Mouse (Mus musculus) heart, postnatal 25 days (tissue): ENCODE measurements around the gene Mal. TPM values are rescaled to one million over a fixed set of nuclear protein-coding genes. Genes with fewer than 3 reads are reported as not detected.
"Not testable (repeated sequence)": the region's sequence is repeated elsewhere in the genome, so short reads cannot be mapped to it uniquely, and the experiment has no call there.

Experiments
- DNase-seq: peaks from one replicate; pipeline ENCODE4 v3.0.0; 2022; ENCODE audit warnings: low spot score
- intact Hi-C: fragments of 180-260 bp; cut with DNase I; formaldehyde crosslinking; loops from one replicate; pipeline ENCODE4 v1.15.1; 2025
- total RNA-seq, 2 experiments: library from RNA; stranded (reverse); gene quantifications; 2 replicates each; pipeline ENCODE4 v1.2.3; 2021

The Mal gene
- total RNA-seq, 2 experiments from 2014 or later = 5.5 to 7.2 TPM

DNA sequence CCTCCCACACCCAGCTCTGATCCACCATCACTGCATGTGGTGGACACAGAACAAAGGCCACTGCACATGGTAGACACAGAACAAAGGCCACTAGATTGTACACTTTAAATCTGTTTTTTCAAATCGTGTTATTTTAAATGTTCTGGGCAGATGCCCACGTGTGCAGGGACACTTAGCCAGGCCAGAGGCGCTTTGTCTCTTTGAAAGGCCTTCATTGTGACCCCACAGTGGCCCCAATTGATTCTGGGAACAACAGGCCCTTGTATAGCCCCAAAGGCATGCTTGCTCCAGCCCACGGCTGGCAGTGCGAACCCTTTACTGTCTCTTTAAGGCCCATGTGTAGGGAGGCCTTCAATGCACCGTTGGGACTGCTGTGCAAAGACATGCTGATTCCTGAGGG is 29.1 kb downstream of the Mal start:
- no peak for DNase-seq
- intact Hi-C loops = no loop called here

DNA sequence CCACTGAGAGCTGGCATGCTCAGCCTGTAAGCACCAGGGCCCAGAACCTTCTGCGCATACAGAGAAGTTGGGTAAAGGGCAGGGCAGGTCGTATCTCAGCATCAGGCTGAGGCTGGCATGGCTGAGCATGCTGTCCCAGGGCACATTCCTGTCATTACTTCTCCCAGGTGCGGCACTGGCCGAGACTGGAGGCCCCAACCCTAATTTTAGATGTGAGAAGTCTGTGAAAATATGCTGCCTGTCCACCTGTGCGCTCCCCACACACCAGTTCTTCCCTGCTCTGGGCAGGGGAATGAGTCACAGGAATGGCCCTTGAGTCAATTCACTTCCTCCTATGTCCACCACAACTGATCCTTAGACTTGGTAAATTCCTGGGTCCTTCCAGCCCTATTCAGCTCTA is 30.8 kb downstream of the Mal start:
- intact Hi-C loops = no loop called here

DNA sequence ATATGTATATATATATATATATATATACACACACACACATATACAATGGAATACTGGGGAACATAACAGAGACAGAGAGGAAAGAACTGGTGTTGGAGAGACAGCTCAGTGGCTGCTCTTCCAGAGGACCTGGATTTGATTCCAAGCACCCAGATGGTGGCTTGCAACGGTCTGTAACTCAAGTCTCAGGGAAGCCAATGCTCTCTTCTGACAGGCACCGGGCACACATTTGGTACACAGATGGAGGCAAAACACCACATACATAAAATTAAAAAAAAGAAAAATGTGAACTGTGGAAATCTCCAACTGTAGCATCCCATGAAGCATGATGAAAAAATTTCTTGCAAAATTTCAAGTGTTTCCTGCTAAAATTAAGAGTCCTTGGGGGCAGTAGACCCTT is 31.7 kb downstream of the Mal start:
- intact Hi-C loops = no loop called here

More for the DNA sequence above, 30.8 kb downstream of the Mal start:
- DNase-seq = no peak

DNA sequence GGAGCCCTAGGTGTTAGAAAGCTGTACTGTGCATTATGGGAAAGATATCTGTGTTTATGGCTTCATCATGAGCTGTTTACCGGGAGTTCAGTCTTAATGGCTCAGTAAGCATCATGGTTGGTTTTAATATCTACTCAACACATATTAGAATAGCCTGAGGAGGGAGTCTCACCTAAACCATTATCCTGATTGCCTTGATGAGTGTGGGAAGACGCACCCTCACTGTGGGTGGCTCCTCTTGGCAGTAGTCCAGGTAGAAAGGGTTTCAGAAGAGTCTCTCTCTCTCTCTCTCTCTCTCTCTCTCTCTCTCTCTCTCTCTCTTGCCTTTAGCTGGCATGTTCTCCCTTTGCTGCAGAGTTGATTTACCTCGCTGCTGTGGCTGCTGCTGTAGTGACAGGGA is 34.4 kb downstream of the Mal start:
- no peak for DNase-seq
- intact Hi-C loops = no loop called here

More for the DNA sequence above, 31.7 kb downstream of the Mal start:
- DNase-seq = no peak

DNA sequence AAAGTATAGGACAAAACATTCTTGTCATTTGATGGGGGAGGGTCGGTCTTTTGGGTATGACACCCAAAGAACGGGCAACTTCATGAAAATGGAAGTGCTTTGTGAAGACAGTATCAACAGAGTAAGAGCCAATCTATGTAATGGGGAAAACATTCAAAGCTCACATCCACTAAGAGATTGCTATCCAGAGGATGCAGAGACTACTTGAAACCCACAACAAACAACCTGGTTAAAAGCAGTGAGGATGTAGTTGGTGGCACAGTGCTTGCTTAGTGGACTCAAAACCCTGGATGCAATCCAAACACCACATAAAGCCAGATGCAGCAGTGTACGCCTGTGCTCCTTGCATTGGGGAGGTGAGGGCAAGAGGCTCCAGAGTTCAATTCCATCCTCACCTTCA is 37.2 kb downstream of the Mal start:
- intact Hi-C loops = no loop called here

DNA sequence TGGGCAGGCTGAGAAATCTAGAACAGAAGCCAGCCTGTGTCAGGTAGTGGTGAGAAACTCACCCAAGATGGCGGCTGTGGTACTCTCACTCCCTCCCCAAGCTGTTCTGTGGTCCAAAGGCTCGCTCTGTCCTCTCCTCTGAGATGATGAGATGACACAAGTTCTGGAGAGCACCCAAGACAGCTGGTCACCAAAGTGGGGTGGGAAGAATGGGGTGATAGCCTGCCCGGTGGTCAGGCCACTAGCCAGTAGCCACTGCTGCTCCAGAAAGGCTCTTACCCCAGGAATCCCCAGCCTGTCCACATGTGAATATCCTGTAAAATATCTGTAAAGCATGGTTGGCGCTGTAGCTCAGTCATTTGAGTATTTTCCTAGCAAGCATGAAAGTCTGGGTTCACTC is 44.2 kb downstream of the Mal start:
- no peak for DNase-seq
- intact Hi-C loops = no loop called here

More for the DNA sequence above, 37.2 kb downstream of the Mal start:
- DNase-seq = no peak

DNA sequence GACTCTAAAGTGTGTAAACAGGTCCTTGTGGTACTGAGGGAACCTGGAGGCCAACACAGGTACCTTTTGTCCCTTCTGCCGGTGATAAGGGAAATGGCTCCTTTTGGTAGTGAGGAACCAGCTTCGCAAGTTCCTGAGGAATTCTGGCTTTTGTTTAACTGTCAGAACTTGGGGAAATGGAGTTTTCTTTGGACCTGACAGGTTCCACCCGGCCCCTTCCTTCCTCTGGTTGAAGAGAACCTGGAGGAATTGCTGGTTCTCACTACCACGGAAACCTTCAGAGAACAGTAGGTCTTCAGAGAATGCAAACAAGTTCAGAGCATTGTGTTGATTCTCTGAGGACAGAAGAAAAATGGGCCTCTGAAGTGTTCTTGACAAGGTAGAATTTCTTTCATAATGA is 45.1 kb downstream of the Mal start:
- no peak for DNase-seq
- intact Hi-C loops = no loop called here

DNA sequence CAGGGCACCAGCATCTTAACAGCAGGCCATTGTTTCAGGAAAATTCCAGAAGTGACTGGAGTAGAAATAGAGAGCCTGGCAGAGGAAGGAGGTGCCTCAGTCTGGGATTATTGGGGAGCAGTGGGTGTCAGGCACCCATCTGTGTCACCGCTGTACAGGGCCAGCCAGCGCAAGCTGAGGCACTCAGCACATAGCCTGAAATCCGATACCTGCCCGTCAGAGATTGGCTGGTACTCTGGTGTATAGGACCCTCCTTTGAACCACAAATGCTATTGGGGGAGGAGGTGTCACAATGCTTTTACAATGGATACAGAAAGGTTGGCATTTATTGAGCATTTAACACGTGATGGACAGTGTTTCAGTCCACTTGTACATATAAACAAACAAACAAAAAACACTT is 47.5 kb downstream of the Mal start:
- DNase-seq = no peak
- intact Hi-C loops = loop anchor here (1.0 to 10.0 kb wide), 3 partner anchors 59 to 226 kb away; partner anchors contain the start of genes Acoxl and Bub1

DNA sequence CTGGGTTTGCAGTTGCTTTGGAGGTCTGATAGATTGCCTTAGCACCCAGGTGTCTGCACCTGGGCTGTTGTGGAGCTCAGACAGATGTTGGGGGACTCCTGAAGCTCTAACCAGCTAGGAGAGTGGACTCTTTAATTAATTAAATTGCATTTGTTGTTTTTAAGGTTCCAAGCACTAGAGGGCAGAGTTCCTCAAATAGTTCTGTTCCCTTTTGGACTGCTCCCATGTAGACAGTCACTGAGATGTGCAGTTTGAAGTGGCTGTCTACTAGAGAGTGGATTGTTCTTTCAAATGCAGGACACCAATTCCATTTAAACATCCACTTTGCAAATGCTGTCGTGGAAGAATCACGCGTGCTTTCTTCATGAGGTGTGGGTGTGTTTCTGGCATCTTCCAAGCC is 48.3 kb downstream of the Mal start:
- intact Hi-C loops = loop anchor here (1.0 to 10.0 kb wide), 3 partner anchors 60 to 227 kb away; partner anchors contain the start of genes Acoxl and Bub1
- DNase-seq = no peak

DNA sequence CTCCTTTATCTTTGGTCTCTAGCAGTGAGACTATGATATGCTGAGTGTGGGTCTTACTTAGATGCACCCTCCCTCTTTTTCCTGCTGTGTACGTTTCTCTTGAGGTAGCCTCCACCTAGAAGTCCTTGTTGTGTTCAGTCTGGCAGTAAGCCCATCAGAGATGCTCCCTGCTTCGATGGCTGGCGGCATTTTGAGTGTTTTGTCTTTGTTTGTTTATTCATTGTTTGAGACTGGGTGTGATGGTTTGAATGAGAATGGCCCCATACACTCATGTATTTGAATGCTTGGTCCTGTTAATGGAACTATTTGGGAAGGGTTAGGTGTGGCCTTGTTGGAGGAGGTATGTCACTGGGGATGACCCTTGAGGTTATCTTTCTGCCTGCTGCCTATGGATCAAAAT is 51.3 kb downstream of the Mal start:
- DNase-seq = no peak
- intact Hi-C loops = loop anchor here (5.0 to 10.0 kb wide), 2 partner anchors 77 to 230 kb away; partner anchors contain the start of genes Acoxl and Bub1

DNA sequence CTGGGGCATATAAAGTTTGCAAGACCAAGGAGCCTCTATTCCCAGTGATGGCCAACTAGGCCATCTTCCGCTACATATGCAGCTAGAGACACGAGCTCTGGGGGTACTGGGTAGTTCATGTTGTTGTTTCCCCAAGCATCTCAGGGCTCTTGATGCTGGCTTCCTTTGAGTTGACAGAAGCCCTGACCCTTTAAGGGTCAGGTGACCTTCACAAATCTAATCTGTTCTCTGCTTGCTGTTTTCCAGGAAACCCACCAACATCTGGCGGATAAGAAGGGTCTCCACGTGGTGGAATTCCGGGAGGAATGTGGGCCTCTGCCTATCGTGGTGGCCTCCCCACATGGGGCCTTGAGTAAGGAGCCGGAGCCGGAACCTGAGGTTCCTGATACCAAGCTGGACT is 53.1 kb downstream of the Mal start:
- not testable (repeated sequence) for DNase-seq
- intact Hi-C loops = loop anchor here (10.0 kb wide), 1 partner anchor 231 kb away; the partner anchor contains the start of genes Acoxl and Bub1

DNA sequence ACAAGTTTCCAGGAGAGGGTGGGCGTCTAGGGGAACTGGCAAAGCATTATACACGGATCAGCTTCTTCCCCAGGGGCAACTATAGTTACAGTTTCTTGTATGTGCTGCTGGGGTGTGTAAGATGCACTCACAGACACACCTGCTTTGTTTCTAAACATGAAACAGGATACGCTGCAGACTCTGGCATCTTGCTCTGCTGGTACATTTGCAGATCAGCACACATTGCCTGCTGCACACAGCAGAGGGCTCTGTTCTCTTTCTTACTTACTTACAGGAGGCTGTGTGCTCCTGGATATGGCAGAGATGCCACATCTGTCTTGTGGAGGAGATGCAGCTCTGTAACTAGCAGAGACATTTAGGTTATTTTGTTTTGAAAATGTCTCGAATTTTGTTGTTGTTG is 65.7 kb downstream of the Mal start:
- intact Hi-C loops = no loop called here
- DNase-seq = no peak

DNA sequence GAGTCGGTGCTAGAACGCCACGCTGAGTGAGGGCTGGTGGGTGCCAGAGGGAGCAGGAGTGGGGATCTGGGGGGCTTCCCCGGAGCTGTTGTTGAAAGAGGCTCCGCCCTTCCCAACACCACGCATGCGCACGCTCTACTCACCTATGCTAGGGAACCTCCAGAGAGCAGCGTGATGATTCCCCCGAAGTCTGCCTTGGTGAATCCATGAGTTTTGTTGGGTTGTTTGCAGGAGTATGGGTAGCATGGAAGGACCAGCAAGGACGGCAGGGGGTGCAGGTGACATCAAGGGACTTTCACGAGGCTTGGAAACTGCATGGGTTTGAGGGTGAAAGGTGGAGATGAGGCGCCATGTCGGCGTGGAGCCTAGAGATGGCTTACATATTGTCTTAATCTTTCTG is 66.3 kb downstream of the Mal start:
- intact Hi-C loops = no loop called here
- DNase-seq = no peak

DNA sequence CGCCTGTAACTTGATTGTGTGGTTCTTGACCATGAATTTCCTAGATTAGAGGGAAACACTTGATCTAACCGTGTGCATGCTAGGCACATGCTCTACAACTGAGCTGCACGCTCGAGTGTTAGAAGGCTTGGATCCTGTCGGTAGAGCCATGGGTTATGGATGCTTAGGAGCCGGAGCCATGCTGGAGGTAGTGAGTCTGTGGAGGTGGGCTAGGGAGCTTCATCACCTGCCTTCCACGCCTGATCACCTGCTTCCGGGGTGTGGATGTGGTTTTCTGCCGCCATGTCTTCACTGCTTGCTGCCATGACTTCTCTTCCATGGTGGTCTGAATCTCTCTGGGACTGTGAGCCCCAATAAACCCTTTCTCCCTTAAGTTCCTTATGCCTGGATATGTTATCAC is 67.6 kb downstream of the Mal start:
- no peak for DNase-seq
- intact Hi-C loops = no loop called here

DNA sequence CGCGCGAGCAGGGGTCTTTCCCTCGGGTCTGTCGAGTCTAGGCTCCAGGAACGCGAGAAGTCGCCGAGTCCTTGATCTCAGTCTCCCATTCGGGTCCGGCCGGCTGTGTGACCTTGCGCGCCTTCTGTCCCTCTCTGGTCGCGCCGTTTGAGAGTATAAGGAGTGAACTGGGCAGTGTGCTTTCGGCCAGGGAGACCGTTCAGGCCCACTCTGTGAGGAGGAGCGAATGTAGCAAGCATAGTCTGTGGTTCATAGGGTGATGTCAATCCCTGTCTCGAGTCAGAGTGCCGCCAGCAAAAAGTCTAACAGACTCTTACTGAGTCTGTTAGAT is 69.0 kb downstream of the Mal start:
- intact Hi-C loops = no loop called here
- DNase-seq = no peak

DNA sequence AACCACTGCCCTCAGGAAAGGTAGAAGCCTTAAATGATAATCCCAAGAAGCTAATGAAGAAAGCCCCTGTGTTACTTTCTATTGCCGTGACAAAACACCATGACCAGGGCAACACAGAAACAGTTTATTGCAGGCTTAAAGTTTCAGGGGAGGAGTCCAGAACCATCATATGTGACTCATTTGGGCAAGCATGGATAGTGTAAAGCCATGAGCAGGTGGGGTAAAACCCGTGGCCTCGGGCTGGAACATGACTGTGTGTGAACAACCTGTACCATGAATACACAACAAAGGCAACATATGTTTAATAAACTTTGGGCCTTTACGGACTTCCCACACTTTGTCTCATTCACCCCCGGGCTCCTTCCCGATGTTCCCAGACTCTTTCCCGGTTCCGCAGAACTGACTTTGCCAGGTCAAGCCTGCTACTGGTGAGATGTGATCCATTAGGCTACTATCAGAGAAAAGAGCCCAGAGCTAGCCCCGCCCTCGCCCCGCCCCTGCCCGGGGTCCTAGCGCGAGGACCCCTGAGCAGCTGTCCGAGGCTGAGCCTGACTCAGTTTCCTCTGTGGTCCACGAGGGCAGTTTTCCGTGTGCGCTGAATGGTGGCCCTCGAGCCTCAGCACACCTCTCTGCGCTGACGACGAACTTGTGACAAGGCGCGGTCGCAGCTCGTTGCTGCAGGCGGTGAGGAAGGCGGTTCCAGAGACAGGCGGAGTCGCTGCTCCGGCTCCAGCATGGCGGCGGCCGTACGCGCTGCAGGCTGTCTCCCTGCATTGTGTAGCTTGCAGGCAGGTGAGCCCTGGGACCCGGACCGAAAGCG is 69.6 kb downstream of the Mal start, which contains the start of the genes Zfp661 and Mrps5:
TSS of gene Zfp661 (minus strand) at position 401 of the 820 bp plus-strand sequence.
TSS of gene Mrps5 (plus strand) at position 529 of the 820 bp plus-strand sequence.
- DNase-seq = peak; percentile 69
- intact Hi-C loops = no loop called here

DNA sequence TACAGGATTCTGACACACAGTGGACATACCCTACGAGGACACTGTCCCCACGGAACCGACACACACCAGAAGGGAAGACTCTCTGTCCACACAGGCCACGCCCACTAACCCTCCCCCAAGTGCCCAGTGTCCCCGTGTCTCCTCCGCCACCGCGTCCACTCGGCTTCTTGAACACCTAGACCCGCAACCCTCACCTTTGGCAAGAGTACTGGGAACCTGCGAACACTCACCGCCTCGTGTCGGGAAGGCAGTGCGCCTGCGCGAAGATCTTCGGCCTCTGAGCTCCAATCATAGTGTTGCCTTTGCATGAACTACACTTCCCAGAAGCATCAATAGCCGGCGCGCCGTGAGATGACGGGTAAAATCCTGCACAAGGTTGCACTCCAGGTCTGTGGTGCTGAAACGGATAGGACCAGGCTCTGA is 72.0 kb downstream of the Mal start:
- peak; percentile 79 for DNase-seq
- intact Hi-C loops = no loop called here

Other genes starting within 250 kb of the Mal start
- gene Gpat2, start 231.5 kb downstream of the Mal start, total RNA-seq = not detected
- 10 to 100 TPM; 36.8 to 37.5 TPM for gene Fahd2a, start 212.1 kb downstream of the Mal start, total RNA-seq
- gene Kcnip3, start 134.6 kb downstream of the Mal start, total RNA-seq = 1 to 10 TPM; 1.1 to 1.7 TPM
- gene Prom2, start 115.2 kb downstream of the Mal start, total RNA-seq = not detected
- gene Zfp661, start 69.6 kb downstream of the Mal start, total RNA-seq = 1 to 10 TPM; 1.4 to 1.5 TPM
- 100 to 1,000 TPM in 1 of 2 experiments, 10 to 100 TPM in 1; 96.9 to 101 TPM for gene Mrps5, start 69.5 kb downstream of the Mal start, total RNA-seq
- gene Mall, start 73.2 kb upstream of the Mal start, total RNA-seq = 1 to 10 TPM; 7.5 to 8.7 TPM
- 1 to 10 TPM; 6.6 to 8.6 TPM for gene Nphp1, start 132.2 kb upstream of the Mal start, total RNA-seq
- 10 to 100 TPM; 57.2 to 59.9 TPM for gene Mtln, start 135.8 kb upstream of the Mal start, total RNA-seq
- gene Bub1, start 175.2 kb upstream of the Mal start, total RNA-seq = under 1 TPM; 0.45 to 0.78 TPM
- gene Acoxl, start 182.2 kb upstream of the Mal start, total RNA-seq = not detected